In genomic region chr3:60546196-60546595, GRCm38 (mm10) we compare ENCODE assay signal across 15 mouse cellular contexts.
A peak's percentile ranks its signal among the peaks of the same experiment; 100 is the strongest.
DNase-seq lines count a peak whose midpoint lies in the region; ATAC-seq and TF ChIP-seq lines count a peak whose summit lies in the region.
"Had no signal": no experiment of that assay in that cellular context is flagged by ENCODE, and none has a peak within 500 bp of the region (broad histone marks: within the 10 kb centered on the region; RNA-seq: fewer than 3 reads in every experiment).

No protein-coding gene starts in this region.

- no peak overlapping the region for H3K9ac ChIP-seq in lung, embryonic 14.5 days
- no peak overlapping the region for H3K9ac ChIP-seq in intestine, embryonic 16.5 days (ENCODE audit: low read depth, low read length)
- H3K9ac ChIP-seq in midbrain, postnatal 0 days (replicated peaks; ENCODE audit: low read length, poor library complexity, severe bottlenecking) = no peak overlapping the region
- H3K9ac ChIP-seq: embryonic facial prominence, embryonic 15.5 days; hindbrain, embryonic 12.5 days had no signal

- H3K4me1 ChIP-seq in lung, embryonic 14.5 days (ENCODE audit: insufficient read depth) = peaks cover 13% of the 10 kb centered on the region; the same call in 1 of the 2 replicates
- peaks cover 7% of the 10 kb centered on the region; the same call in 1 of the 2 replicates for H3K4me1 ChIP-seq in intestine, embryonic 16.5 days (ENCODE audit: control insufficient read depth, insufficient read depth, low read length)
- H3K4me1 ChIP-seq in midbrain, postnatal 0 days (ENCODE audit: insufficient read depth, low read length) = no peaks in the 10 kb centered on the region
- H3K4me1 ChIP-seq: embryonic facial prominence, embryonic 15.5 days; hindbrain, embryonic 12.5 days had no signal

- H3K36me3 ChIP-seq in lung, embryonic 14.5 days (ENCODE audit: insufficient read depth) = no peaks in the 10 kb centered on the region; the same call in 1 of the 2 replicates
- no peaks in the 10 kb centered on the region for H3K36me3 ChIP-seq in intestine, embryonic 16.5 days (ENCODE audit: control insufficient read depth, insufficient read depth, low read length)
- no peaks in the 10 kb centered on the region for H3K36me3 ChIP-seq in midbrain, postnatal 0 days (ENCODE audit: insufficient read depth, low read length)
- H3K36me3 ChIP-seq: embryonic facial prominence, embryonic 15.5 days; hindbrain, embryonic 12.5 days had no signal

- 0 out of 2 replicates have a peak, but pooled peaks have one; percentile 47 for ATAC-seq in lung, embryonic 14.5 days (ENCODE audit: insufficient read depth)
- peak; percentile 90 for ATAC-seq in intestine, embryonic 16.5 days
- ATAC-seq in megakaryocyte-erythroid progenitor cell, adult 5-6 weeks (replicated peaks; ENCODE audit: low FRiP score, low TSS enrichment, poor library complexity, severe bottlenecking) = peak; percentile 95
- no peak for ATAC-seq in midbrain, postnatal 0 days (ENCODE audit: low FRiP score)
- ATAC-seq: lung, postnatal 0 days; midbrain, embryonic 16.5 days had no signal

- no peak for TF ChIP-seq CTCF in gastrocnemius, adult 2 months (IDR thresholded peaks at IDR 0.05)
- no peak for TF ChIP-seq CTCF in lung, embryonic 14.5 days (IDR thresholded peaks at IDR 0.05; ENCODE audit: low read depth)
- no peak for TF ChIP-seq CTCF in midbrain, postnatal 0 days (IDR thresholded peaks at IDR 0.05)

- no peak for DNase-seq in gastrocnemius, adult 2 months
- DNase-seq in gastrocnemius, postnatal 36 days = no peak
- DNase-seq in lung, embryonic 14.5 days = no peak
- no peak for DNase-seq in lung, postnatal 36 days
- DNase-seq in urinary bladder, postnatal 25 days (ENCODE audit: low spot score) = no peak
- DNase-seq in midbrain, postnatal 0 days (ENCODE audit: low spot score) = no peak
- DNase-seq: cerebellum, postnatal 14 days; kidney, adult 8-10 months; right cerebral cortex, postnatal 25 days had no signal

- no peaks in the 10 kb centered on the region for H3K27me3 ChIP-seq in lung, embryonic 14.5 days (ENCODE audit: insufficient read depth, low read length)
- no peaks in the 10 kb centered on the region for H3K27me3 ChIP-seq in intestine, embryonic 16.5 days (replicated peaks; ENCODE audit: control insufficient read depth, insufficient read depth, low read length)
- H3K27me3 ChIP-seq in midbrain, postnatal 0 days (ENCODE audit: insufficient read depth, low read length) = no peaks in the 10 kb centered on the region
- H3K27me3 ChIP-seq: embryonic facial prominence, embryonic 15.5 days; hindbrain, embryonic 12.5 days had no signal

- intact Hi-C loops in gastrocnemius, adult 2 months (cut with DNase I) = no loop called here
- intact Hi-C loops in gastrocnemius, postnatal 36 days (cut with DNase I) = no loop called here

- H3K4me3 ChIP-seq in gastrocnemius, adult 2 months = peak overlapping the region; percentile 16
- no peak overlapping the region for H3K4me3 ChIP-seq in lung, embryonic 14.5 days (ENCODE audit: low read depth, low read length)
- no peak overlapping the region for H3K4me3 ChIP-seq in intestine, embryonic 16.5 days (ENCODE audit: low read length)
- H3K4me3 ChIP-seq in midbrain, postnatal 0 days (ENCODE audit: low read depth, low read length) = no peak overlapping the region
- H3K4me3 ChIP-seq: embryonic facial prominence, embryonic 15.5 days; hindbrain, embryonic 12.5 days had no signal

- H3K27ac ChIP-seq in gastrocnemius, adult 2 months = peak overlapping the region; percentile 55
- 0 out of 2 replicates have a peak overlapping the region, but pooled peaks have one; percentile 0 for H3K27ac ChIP-seq in lung, embryonic 14.5 days (ENCODE audit: low read depth)
- H3K27ac ChIP-seq in intestine, embryonic 16.5 days (ENCODE audit: low read length) = no peak overlapping the region
- no peak overlapping the region for H3K27ac ChIP-seq in midbrain, postnatal 0 days (ENCODE audit: low read depth, low read length)
- H3K27ac ChIP-seq: embryonic facial prominence, embryonic 15.5 days; hindbrain, embryonic 12.5 days had no signal

- 31% methylated on average over 9 of the region's 9 CpGs for WGBS in lung, embryonic 14.5 days
- 62% methylated on average over 9 of the region's 9 CpGs for WGBS in intestine, embryonic 16.5 days
- 78% methylated on average over 9 of the region's 9 CpGs for WGBS in midbrain, postnatal 0 days

- H3K4me2 ChIP-seq in lung, embryonic 14.5 days = no peak overlapping the region
- no peak overlapping the region for H3K4me2 ChIP-seq in intestine, embryonic 16.5 days (ENCODE audit: low read depth, low read length)
- H3K4me2 ChIP-seq in midbrain, postnatal 0 days (ENCODE audit: low read depth, low read length, poor library complexity, severe bottlenecking) = no peak overlapping the region
- H3K4me2 ChIP-seq: embryonic facial prominence, embryonic 15.5 days; hindbrain, embryonic 12.5 days had no signal

- H3K9me3 ChIP-seq in lung, embryonic 14.5 days (ENCODE audit: low read depth, low read length) = no peaks in the 10 kb centered on the region
- H3K9me3 ChIP-seq in intestine, embryonic 16.5 days (ENCODE audit: control insufficient read depth, low read length) = no peaks in the 10 kb centered on the region
- H3K9me3 ChIP-seq in midbrain, postnatal 0 days (ENCODE audit: low read length) = no peaks in the 10 kb centered on the region
- H3K9me3 ChIP-seq: embryonic facial prominence, embryonic 15.5 days; hindbrain, embryonic 12.5 days had no signal

Comparison
In these comparisons a context has a peak if more than half of its experiments do, and no peak if none do; other contexts are left out.
1. H3K27ac ChIP-seq: peak in gastrocnemius, adult 2 months (single experiment) and lung, embryonic 14.5 days (single experiment); none in intestine, embryonic 16.5 days (single experiment) and midbrain, postnatal 0 days (single experiment).